Mouse (Mus musculus) heart, postnatal 36 days (tissue): Measurements from ENCODE around the gene Fbln1. TPM values are rescaled to one million over a fixed set of nuclear protein-coding genes. Genes with fewer than 3 reads are reported as not detected.

Source experiments
- DNase-seq, 2 experiments: peaks; one replicate each; pipeline ENCODE4 v3.0.0; 2021 to 2022
- intact Hi-C: fragments of 180-260 bp; cut with DNase I; formaldehyde crosslinking; loops from one replicate; pipeline ENCODE4 v1.15.1; 2025
- total RNA-seq, 2 experiments: library from RNA; stranded (reverse); gene quantifications; 2 replicates each; pipeline ENCODE4 v1.2.3; 2021

The Fbln1 gene
- total RNA-seq, 2 experiments from 2014 or later = 88.9 to 98.0 TPM

- intact Hi-C loops = no loop called here
Measured at GRCm38 (mm10) chr15:85233251-85233611, 27.5 kb downstream of the Fbln1 start.

DNA sequence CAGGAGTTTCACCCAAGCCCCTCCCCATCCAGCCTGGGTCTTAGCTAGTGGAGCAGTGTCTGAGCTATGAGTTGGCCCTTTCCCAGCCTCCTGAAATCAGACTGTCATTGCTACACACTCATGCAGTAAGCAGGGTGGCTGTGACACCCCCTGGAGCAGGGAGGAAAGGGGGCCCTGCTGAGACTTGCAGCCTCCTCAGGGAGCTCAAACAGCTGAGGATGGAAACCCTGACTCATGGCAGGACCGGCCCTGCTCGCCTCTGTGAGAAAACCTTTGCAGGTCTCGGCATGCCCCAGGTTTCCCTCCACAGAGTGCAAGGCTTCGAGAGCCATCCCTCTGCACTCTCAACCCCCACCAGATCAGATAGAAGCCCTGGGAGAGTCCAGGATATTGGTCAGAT is 27.9 kb downstream of the Fbln1 start:
- DNase-seq = no peak
- intact Hi-C loops = no loop called here

More at GRCm38 (mm10) chr15:85233251-85233611, 27.5 kb downstream of the Fbln1 start:
- no peak for DNase-seq

DNA sequence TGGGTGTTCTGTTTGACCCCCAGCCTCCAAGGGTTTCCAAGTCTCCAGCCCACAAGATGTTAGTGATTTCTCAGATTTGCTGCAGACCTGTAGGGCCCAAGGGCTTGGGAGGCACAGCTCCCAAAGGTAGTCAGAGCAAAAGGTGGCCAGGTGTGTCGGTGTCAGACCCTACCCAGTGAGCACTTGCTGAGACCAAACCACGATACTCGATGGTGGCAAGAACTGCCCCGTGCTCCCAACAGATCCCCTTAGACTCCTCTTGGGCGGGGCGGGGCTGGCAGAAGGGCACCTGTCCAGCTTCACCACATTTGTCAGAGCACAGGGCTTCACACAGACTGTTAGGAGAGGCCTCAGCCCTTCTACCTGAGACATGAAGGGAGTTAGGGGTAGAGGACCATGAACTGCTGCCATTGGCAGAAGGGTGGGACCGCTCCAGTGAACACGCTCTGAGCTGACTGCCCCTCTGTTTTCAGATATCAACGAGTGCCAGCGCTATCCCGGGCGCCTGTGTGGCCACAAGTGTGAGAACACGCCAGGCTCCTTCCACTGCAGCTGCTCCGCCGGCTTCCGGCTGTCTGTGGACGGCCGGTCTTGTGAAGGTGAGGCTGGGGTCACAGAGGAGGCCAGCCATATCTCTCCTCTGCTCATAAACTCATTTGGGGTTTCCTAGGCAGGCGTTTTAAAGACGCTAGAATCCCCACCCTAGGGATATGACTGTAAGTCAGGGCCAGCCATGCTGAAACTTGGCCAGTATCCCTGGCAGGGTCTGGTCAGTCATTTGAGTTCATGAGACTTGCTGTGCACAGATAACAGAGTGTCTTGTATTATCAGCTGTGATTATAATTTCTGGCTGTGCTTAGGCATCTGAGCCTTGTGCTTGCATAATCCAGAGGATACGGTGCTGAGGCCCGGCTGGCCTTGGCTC is 33.3 kb downstream of the Fbln1 start:
- peak; percentile 68 to 73 for DNase-seq
- intact Hi-C loops = no loop called here

- intact Hi-C loops = no loop called here
- DNase-seq = no peak
Measured at GRCm38 (mm10) chr15:85240086-85240485, 34.3 kb downstream of the Fbln1 start.

DNA sequence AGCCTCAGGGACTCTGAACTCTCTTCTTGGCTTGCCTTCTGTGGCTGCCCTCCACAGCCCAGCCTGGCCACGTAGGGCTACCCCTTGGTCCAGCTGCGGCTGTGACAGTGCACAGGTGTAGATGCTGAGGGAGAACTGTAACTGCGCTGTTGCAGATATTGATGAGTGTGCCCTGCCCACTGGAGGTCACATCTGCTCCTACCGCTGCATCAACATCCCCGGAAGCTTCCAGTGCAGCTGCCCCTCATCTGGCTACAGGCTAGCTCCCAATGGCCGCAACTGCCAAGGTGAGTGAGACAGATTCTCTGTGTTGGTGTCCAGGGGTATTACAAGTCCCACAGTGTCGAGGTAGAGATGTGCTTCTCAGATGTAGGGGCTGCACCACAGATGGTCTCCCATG is 36.1 kb downstream of the Fbln1 start:
- intact Hi-C loops = no loop called here
- no peak for DNase-seq

- peak in 1 of 2 experiments; percentile 34 for DNase-seq
- intact Hi-C loops = loop anchor here (5.0 kb wide), 1 partner anchor 242 kb away; no protein-coding TSS in a partner anchor
Measured at GRCm38 (mm10) chr15:85244414-85245161, 38.8 kb downstream of the Fbln1 start.

DNA sequence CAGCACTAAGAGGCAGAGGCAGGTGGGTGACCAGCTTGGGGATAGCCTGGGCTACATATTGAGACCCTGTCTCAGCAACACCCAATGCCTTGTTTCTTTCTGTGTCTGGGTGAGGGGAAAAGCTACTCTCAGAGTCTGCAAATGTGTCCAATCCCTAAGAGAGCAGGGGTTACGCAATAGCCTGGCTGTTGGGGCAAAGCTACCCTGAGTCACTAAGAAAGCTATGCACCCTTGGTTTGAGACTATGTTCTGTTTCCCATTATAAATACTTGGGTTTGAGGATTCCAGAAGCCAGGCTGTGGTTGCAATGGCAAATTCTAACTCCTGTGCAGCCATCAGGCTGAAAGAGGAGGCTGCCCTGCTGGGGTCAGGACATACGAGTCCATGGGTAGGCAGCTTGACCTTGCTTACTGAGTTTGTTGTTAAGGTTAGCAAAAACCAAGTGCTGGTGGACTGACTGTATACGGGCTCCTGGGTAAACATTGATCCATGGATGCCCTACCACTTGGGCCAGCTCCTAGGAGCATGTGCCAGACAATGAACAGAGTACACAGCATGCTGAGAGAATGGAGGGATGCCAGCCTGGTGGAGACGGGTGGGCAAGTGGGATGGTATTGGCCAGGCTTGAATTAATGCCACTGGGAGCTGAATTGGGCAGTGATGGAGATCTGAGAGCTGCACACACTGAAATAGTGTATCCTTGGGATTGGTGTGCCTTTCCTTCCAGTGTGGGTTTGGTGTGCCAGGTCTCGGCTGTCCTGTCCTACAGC is 39.7 kb downstream of the Fbln1 start:
- intact Hi-C loops = loop anchor here (5.0 kb wide), 1 partner anchor 243 kb away; no protein-coding TSS in a partner anchor
- DNase-seq = peak in 1 of 2 experiments; percentile 57

GRCm38 (mm10) chr15:85246016-85246415 is 40.3 kb downstream of the Fbln1 start:
- no peak for DNase-seq
- intact Hi-C loops = loop anchor here (5.0 kb wide), 1 partner anchor 244 kb away; no protein-coding TSS in a partner anchor

- intact Hi-C loops = loop anchor here (5.0 kb wide), 1 partner anchor 245 kb away; no protein-coding TSS in a partner anchor
- no peak for DNase-seq
Measured at GRCm38 (mm10) chr15:85246936-85247335, 41.2 kb downstream of the Fbln1 start.

- DNase-seq = no peak
- intact Hi-C loops = loop anchor here (5.0 kb wide), 1 partner anchor 246 kb away; no protein-coding TSS in a partner anchor
Measured at GRCm38 (mm10) chr15:85248311-85248710, 42.6 kb downstream of the Fbln1 start.

DNA sequence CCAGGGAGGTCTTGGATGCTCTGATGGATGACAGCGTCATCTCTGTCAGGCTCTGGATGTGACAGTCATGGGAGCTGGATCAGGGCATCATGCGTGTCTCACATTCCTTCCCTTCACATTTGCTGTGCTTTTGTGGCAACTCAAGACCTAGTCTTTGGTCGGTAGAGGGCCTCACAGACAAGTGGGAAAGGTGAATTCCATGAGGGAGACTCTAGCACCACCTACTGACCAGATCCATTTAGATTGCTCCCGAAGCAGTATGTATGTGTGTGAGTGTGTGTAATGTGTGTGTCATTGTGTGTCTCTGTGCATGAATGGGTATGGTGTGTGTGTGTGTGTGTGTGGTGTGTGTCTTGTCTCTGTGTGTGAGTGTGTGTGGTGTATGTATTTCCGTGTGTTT is 43.5 kb downstream of the Fbln1 start:
- intact Hi-C loops = loop anchor here (1.0 to 5.0 kb wide), 2 partner anchors 98 to 247 kb away; no protein-coding TSS in a partner anchor
- peak; percentile 34 to 46 for DNase-seq

DNA sequence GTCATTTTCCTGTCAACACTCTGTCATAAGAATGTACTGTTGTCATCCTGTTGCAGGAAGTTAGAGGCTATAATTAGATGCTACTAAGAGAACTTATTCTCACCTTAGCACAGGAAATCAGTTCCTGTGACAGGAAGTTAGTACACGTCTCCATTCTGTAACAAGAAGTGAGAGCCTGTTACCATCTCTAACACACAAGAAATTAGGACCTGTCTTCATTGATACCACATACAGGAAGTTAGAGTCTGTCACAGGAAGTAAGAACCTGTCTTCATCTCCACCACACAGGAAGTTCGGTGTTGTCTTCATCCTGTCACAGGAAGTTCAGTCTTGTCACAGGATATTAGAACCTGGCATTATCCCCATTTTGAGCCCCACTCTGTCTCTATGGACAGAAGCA is 44.7 kb downstream of the Fbln1 start:
- DNase-seq = no peak
- intact Hi-C loops = no loop called here

DNA sequence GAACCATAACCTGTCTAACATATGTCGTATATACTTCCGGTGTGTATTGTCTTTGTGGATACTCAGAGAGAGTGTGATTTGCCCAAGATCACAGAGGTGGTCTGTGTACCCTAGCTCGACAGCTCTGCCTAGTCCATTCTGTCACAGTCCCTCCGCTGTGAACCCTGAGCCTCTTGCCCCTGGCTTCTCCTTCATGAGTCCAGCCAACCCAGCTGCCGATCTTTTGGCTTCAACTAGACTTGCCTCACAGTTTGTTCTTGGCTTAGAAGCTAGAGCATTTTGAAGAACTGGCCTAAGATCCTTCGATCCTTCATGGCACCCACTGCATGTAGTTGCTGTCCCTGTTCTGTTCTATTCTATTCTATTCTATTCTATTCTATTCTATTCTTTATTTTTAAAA is 46.7 kb downstream of the Fbln1 start:
- peak; percentile 32 to 37 for DNase-seq

GRCm38 (mm10) chr15:85257775-85258429 is 52.2 kb downstream of the Fbln1 start:
- intact Hi-C loops = loop anchor here (1.0 kb wide), 1 partner anchor 107 kb away; no protein-coding TSS in a partner anchor
- peak; percentile 49 to 76 for DNase-seq

More for the DNA sequence above, 46.7 kb downstream of the Fbln1 start:
- intact Hi-C loops = no loop called here

GRCm38 (mm10) chr15:85262805-85263204 is 57.1 kb downstream of the Fbln1 start:
- DNase-seq = no peak
- intact Hi-C loops = no loop called here

DNA sequence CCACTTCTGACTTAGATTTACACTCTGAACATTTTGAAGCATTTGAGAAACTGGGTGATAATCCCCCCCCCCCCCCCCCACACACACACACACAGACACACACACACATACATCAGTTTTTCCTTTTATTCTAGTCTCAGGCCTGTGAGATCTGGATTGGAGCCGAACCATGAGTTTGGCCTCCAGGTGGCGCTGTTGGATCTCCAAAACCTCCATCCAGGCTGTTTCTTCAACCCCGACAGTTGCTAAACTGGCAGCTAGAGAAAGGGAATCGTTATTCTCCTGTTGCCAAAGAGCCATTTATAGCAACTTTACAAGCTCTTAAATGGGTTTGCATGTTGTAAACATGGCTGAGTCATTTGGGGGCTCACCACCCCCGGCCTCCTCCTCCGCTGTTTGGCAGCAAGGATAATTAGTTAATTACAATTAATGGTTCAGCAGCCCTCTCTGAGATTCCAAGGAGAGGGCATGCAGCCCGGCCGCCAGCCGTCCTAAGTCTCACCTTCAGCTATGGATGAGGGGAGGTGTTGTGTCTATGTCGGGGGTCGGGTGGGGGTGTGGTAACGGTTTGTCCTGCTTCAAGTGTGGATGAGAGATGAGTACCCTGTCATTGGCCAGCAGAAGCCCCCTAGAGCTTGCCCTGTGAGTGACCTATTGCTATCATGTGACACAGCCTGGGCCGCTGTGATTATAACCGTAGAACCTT is 61.1 kb downstream of the Fbln1 start:
- intact Hi-C loops = loop anchor here (1.0 to 5.0 kb wide), 3 partner anchors 50 to 316 kb away; no protein-coding TSS in a partner anchor
- peak; percentile 74 to 85 for DNase-seq

GRCm38 (mm10) chr15:85267891-85268290 is 62.1 kb downstream of the Fbln1 start:
- intact Hi-C loops = loop anchor here (5.0 kb wide), 2 partner anchors 49 to 209 kb away; no protein-coding TSS in a partner anchor
- no peak for DNase-seq

GRCm38 (mm10) chr15:85272988-85273387 is 67.2 kb downstream of the Fbln1 start:
- intact Hi-C loops = no loop called here
- DNase-seq = no peak

- intact Hi-C loops = no loop called here
- DNase-seq = no peak
Measured at GRCm38 (mm10) chr15:85277221-85277620, 71.5 kb downstream of the Fbln1 start.
